ENCODE assay signal across 13 mouse cellular contexts in the genomic region with DNA sequence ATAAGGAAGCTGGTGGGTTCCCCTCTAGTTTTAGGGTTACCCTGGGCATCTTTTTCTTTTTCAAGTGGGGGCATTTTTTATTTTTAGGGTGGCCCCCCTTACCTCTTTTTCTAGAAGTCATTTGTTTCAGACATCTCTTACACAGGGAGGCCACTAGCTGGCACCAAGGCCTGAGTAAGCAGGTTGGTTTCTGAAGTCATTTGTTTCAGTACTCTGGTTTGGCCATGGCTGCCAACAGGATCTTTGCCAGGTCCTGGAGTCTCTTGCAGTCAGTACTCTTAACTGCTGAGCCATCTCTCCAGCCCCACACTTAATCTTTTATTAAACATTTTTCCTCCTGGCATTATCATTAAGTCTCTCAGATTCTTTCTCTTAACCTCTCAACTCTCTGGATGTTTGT. TPM values are rescaled to one million over a fixed set of nuclear protein-coding genes. Genes with fewer than 3 reads are reported as not detected.
DNase-seq lines count a peak whose midpoint lies in the region; ATAC-seq and TF ChIP-seq lines count a peak whose summit lies in the region.
"Had no signal": no experiment of that assay in that cellular context is flagged by ENCODE, and none has a peak within 500 bp of the region (broad histone marks: within the 10 kb centered on the region; RNA-seq: fewer than 3 reads in every experiment).

No protein-coding gene starts in this region.

- TF ChIP-seq CTCF in lung, postnatal 0 days (IDR thresholded peaks at IDR 0.05) = no peak
- TF ChIP-seq CTCF in cerebellum, adult 2 months (IDR thresholded peaks at IDR 0.05; ENCODE audit: borderline replicate concordance, insufficient read depth, low read depth, low read length) = no peak

- peak; percentile 40 to 51 for DNase-seq in adrenal gland, adult (ENCODE audit: inconsistent age in 2 of 2, low spot score in 1 of 2)
- DNase-seq in adrenal gland, postnatal 4 days (ENCODE audit: low spot score in 2 of 2) = no peak
- DNase-seq in heart, postnatal 25 days (ENCODE audit: low spot score) = no peak
- DNase-seq in lung, postnatal 36 days = peak; percentile 13
- DNase-seq in lung, postnatal 0 days (ENCODE audit: low spot score) = no peak
- DNase-seq in kidney, postnatal 36 days = peak; percentile 26 to 59
- no peak for DNase-seq in cerebellum, adult 2 months

- H3K27ac ChIP-seq in heart, embryonic 15.5 days = peak overlapping the region; percentile 72
- no peak overlapping the region for H3K27ac ChIP-seq in lung, postnatal 0 days (ENCODE audit: low read length)
- no peak overlapping the region for H3K27ac ChIP-seq in cerebellum, adult 2 months (ENCODE audit: insufficient read depth, low read length)
- H3K27ac ChIP-seq: layer of hippocampus, adult 2 months; limb, embryonic 12.5 days had no signal

- H3K4me3 ChIP-seq in heart, embryonic 15.5 days = no peak overlapping the region
- H3K4me3 ChIP-seq in lung, postnatal 0 days (ENCODE audit: low read depth, low read length) = no peak overlapping the region
- no peak overlapping the region for H3K4me3 ChIP-seq in cerebellum, adult 2 months (replicated peaks; ENCODE audit: insufficient read depth, low read depth, low read length)
- H3K4me3 ChIP-seq: layer of hippocampus, adult 2 months; limb, embryonic 12.5 days; neural tube, embryonic 13.5 days had no signal

- no peak for TF ChIP-seq EP300 in lung, postnatal 0 days (IDR thresholded peaks at IDR 0.05)

- no peaks in the 10 kb centered on the region for H3K27me3 ChIP-seq in heart, embryonic 15.5 days
- H3K27me3 ChIP-seq in lung, postnatal 0 days (replicated peaks; ENCODE audit: insufficient read depth, low read length) = no peaks in the 10 kb centered on the region
- H3K27me3 ChIP-seq in cerebellum, adult 2 months (ENCODE audit: control insufficient read depth, insufficient read depth, low read length) = no peaks in the 10 kb centered on the region

- no peak overlapping the region for H3K9ac ChIP-seq in heart, embryonic 15.5 days
- H3K9ac ChIP-seq in lung, postnatal 0 days (replicated peaks; ENCODE audit: low read depth) = no peak overlapping the region
- H3K9ac ChIP-seq: limb, embryonic 12.5 days had no signal

- no peaks in the 10 kb centered on the region for H3K9me3 ChIP-seq in heart, embryonic 15.5 days (replicated peaks)
- no peaks in the 10 kb centered on the region for H3K9me3 ChIP-seq in lung, postnatal 0 days (ENCODE audit: low read length)
- H3K9me3 ChIP-seq: limb, embryonic 12.5 days; neural tube, embryonic 13.5 days had no signal

- intact Hi-C loops in heart, postnatal 25 days (cut with DNase I) = loop anchor here (2.0 kb wide), 1 partner anchor 189 kb away; no protein-coding TSS in a partner anchor

- no peak overlapping the region for H3K4me2 ChIP-seq in heart, embryonic 15.5 days
- H3K4me2 ChIP-seq in lung, postnatal 0 days (replicated peaks; ENCODE audit: low read depth, low read length) = no peak overlapping the region

- TF ChIP-seq POLR2A in cerebellum, adult 2 months (IDR thresholded peaks at IDR 0.05; ENCODE audit: borderline replicate concordance, insufficient read depth, low read length) = no peak

- ATAC-seq in heart, embryonic 15.5 days (replicated peaks; ENCODE audit: insufficient number of reproducible peaks, insufficient read depth, low FRiP score, low read depth) = no peak
- ATAC-seq in lung, postnatal 0 days = no peak

- peaks cover 33% of the 10 kb centered on the region for H3K4me1 ChIP-seq in heart, embryonic 15.5 days (replicated peaks)
- H3K4me1 ChIP-seq in lung, postnatal 0 days (ENCODE audit: insufficient read depth, low read depth, low read length) = no peaks in the 10 kb centered on the region; the same call in 1 of the 2 replicates
- H3K4me1 ChIP-seq in cerebellum, adult 2 months (ENCODE audit: control insufficient read depth, insufficient read depth, low read length) = peaks cover 3% of the 10 kb centered on the region

- H3K36me3 ChIP-seq in heart, embryonic 15.5 days = no peaks in the 10 kb centered on the region
- H3K36me3 ChIP-seq in lung, postnatal 0 days (ENCODE audit: insufficient read depth, low read length) = no peaks in the 10 kb centered on the region
- H3K36me3 ChIP-seq: limb, embryonic 12.5 days; neural tube, embryonic 13.5 days had no signal

RNA-seq across cellular contexts. Expression of gene Uevld, which starts 3.8 kb away (rescaled TPM):
- 10 to 100 TPM; 22.9 to 23.6 TPM for total RNA-seq in adrenal gland, postnatal 4 days (2021)
- 7.8 and 8.9 TPM in 2 replicates for polyA plus RNA-seq in heart, embryonic 15.5 days (2015; fragmentation: Nextera tagmentation; extraction: Ambion mirVana)
- total RNA-seq in heart, postnatal 25 days (2021) = 10 to 100 TPM in 1 of 2 experiments, 1 to 10 TPM in 1; 8.2 to 10.8 TPM
- polyA plus RNA-seq in lung, postnatal 0 days (2015; fragmentation: Nextera tagmentation; extraction: Ambion mirVana) = 4.1 and 6.0 TPM in 2 replicates
- polyA plus RNA-seq in cerebellum, adult 2 months (2012; rRNA removed) = 7.4 and 8.0 TPM in 2 replicates

RNA-seq across cellular contexts. Expression of gene Gm9999, which starts 21.2 kb away (rescaled TPM):
- not detected for total RNA-seq in adrenal gland, postnatal 4 days (2021)
- not detected in 2 replicates for polyA plus RNA-seq in heart, embryonic 15.5 days (2015; fragmentation: Nextera tagmentation; extraction: Ambion mirVana)
- not detected for total RNA-seq in heart, postnatal 25 days (2021)
- not detected in 2 replicates for polyA plus RNA-seq in lung, postnatal 0 days (2015; fragmentation: Nextera tagmentation; extraction: Ambion mirVana)
- polyA plus RNA-seq in cerebellum, adult 2 months (2012; rRNA removed) = not detected in 2 replicates
- total RNA-seq: layer of hippocampus, adult 2 months; megakaryocyte progenitor cell, adult 5-6 weeks had no signal
- polyA plus RNA-seq: heart, embryonic 14.5 days; limb, embryonic 12.5 days; neural tube, embryonic 13.5 days had no signal

RNA-seq across cellular contexts. Expression of gene Tsg101, which starts 42.4 kb away (rescaled TPM):
- 10 to 100 TPM; 85.1 to 86.3 TPM for total RNA-seq in adrenal gland, postnatal 4 days (2021)
- polyA plus RNA-seq in heart, embryonic 15.5 days (2015; fragmentation: Nextera tagmentation; extraction: Ambion mirVana) = 151 and 155 TPM in 2 replicates
- 10 to 100 TPM; 62.1 to 64.8 TPM for total RNA-seq in heart, postnatal 25 days (2021)
- 134 and 150 TPM in 2 replicates for polyA plus RNA-seq in lung, postnatal 0 days (2015; fragmentation: Nextera tagmentation; extraction: Ambion mirVana)
- 80.5 and 87.8 TPM in 2 replicates for polyA plus RNA-seq in cerebellum, adult 2 months (2012; rRNA removed)

RNA-seq across cellular contexts. Expression of gene Spty2d1, which starts 46.1 kb away (rescaled TPM):
- total RNA-seq in adrenal gland, postnatal 4 days (2021) = 10 to 100 TPM; 16.6 to 18.2 TPM
- 13.6 and 15.3 TPM in 2 replicates for polyA plus RNA-seq in heart, embryonic 15.5 days (2015; fragmentation: Nextera tagmentation; extraction: Ambion mirVana)
- total RNA-seq in heart, postnatal 25 days (2021) = 1 to 10 TPM; 7.3 to 7.9 TPM
- 13.1 and 14.9 TPM in 2 replicates for polyA plus RNA-seq in lung, postnatal 0 days (2015; fragmentation: Nextera tagmentation; extraction: Ambion mirVana)
- polyA plus RNA-seq in cerebellum, adult 2 months (2012; rRNA removed) = 11.2 and 11.3 TPM in 2 replicates

Comparison
In these comparisons a context has a peak if more than half of its experiments do, and no peak if none do; other contexts are left out.
1. DNase-seq: peak in adrenal gland, adult (2 of 2), lung, postnatal 36 days (single experiment) and kidney, postnatal 36 days (2 of 2); none in adrenal gland, postnatal 4 days (0 of 2), heart, postnatal 25 days (single experiment), lung, postnatal 0 days (single experiment) and cerebellum, adult 2 months (0 of 2).